Mouse (Mus musculus) small intestine, adult 2 months (tissue): ENCODE results near the gene Hoxa9.

ENCODE experiments used
- CTCF ChIP-seq: fragments of 200-500 bp; IDR thresholded peaks from 2 replicates; pipeline ENCODE4 v1.5.1; 2012; ENCODE audit warnings: low read depth, mild to moderate bottlenecking, control low read depth, inconsistent platforms, low read length, moderate library complexity, mixed read lengths; ENCODE audit not compliant: insufficient replicate concordance, insufficient read length; ENCODE audit errors: extremely low read depth
- POLR2A ChIP-seq: fragments of 200-500 bp; IDR thresholded peaks from 2 replicates; pipeline ENCODE4 v1.6.1; 2012; ENCODE audit warnings: low read depth, mild to moderate bottlenecking, control low read depth, inconsistent platforms, low read length, moderate library complexity

DNA sequence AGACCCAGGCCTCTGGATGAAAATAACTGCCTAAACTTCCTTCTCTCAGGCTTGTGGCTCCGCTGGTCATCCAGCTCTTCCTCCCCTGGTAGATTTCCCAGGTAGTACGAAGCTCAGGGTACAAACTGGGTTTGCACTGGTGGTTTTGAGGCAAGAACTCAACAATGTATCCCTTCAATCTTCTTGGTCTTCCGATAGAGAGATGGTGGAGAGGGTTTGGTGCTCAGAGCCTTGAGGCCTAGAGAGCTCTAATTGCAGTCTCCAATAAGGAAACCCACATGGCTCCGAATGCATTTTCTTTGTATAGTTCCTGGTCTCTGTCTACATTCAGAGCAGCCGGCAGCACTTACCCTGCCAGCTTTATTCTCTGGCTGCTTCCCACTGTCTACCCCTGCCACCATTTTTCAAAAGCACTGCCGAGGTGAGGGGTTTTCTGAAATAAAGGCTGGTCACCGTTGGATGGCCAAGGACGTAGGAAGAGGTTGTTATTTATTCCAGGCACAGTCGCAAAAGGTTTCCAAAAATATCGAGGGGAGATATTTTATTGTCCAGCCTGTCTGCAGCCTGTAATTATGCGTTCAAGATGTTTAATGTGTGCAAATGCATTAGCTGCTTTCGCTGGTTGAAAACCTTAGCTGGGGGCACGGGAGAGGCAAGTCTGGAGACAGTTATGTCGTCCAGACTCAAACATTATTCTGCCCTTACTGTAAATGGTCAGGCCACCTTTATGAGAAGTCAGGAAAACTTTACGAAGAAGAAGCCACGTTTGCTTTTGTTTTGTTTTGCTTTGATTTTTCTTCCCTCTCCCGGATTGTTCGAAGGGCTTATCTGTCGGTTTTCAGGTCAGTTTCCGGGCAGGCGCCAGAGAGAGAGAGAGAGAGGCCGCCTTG lies 42.1 kb upstream of the Hoxa9 start:
- TF ChIP-seq CTCF, result no peak
- no peak for TF ChIP-seq POLR2A
